Mouse (Mus musculus): ENCODE data around the gene Pfkfb2.
A peak's percentile ranks its signal among the peaks of the same experiment; 100 is the strongest.

Pfkfb2 gene

DNA sequence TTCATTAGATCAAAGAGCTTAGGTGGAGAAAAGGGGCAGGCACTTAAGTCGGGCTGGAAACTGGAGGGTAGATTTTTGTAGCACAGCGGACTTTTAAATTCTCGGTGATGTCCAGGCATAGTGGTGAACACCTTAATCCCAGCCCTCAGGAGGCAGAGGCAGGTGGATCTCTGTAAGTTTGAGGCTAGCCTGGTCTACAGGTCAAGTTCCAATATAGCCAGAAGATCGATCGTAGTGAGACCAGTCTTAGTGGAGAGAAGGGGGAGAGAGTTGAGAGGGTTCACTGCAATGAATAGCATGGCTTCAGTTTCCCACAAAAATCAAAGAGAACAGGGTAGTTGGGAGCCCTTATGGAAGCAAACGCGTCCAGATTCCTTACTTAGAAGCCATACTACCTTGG is 8.9 kb upstream of the Pfkfb2 start:
- no peak for DNase-seq (ENCODE audit: low spot score in 2 of 2)

DNA sequence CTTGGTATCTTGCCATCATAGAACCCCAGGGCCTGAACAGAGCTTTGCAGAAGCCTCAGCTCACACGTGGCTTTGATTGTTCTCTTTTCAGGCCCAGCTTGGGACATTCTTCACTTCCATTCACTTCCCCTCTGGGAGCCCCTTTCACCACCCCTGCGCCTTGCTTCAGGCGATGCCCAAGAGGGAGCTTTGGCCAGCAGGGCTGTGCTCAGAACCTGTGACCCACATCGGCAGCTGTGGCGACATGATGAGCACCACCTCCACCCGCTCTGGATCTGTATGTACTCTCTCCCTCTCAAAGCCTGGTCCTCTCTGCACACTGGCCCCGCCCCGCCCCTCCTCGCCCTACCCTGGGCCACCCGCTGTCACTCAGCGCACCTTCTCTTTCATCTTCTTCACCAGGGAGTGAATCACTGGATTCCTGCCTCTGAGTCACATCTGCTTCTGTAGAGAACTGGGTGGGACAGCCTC is 8.4 kb upstream of the Pfkfb2 start:
- no peak for DNase-seq (ENCODE audit: low spot score in 2 of 2)

DNA sequence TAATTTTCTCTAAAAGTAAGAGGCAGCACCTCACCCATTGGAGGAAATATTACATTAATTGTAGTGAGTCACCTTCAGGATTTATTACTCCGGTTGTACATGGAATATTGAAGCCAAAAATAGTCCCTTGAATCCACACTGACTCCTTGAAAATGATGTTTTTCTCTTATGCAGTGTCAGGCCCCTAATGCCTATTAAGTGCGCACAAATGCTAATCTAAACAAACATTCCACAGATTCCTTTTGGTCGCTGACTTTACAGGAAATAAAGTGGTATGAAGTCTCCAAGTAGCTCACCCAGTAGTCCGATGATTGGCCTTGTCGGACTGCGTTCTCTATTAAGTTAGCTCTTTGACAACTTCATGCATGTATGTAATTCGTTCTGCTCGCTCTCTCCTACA is 5.8 kb upstream of the Pfkfb2 start:
- DNase-seq (ENCODE audit: low spot score in 2 of 2): no peak

DNA sequence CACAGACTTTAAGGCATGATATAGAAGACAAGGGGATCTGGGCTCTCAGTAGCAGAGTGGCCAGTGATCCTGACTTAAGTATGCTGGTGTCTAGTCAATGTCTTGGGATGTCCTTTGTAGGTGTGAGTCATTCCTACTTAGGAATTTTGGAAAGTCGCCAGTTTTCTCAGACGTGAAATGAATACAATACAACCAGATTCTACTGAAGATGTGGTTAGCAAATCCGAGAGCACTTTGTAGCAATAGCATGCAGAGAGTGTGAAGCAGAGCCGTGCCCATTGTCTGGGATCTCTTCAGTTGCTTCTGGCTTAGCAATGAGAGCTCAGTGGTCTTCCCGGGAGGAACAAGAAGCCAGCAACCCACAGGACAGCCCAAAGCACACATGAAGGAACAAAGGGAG is 5.4 kb upstream of the Pfkfb2 start:
- DNase-seq (ENCODE audit: low spot score in 2 of 2): no peak

DNA sequence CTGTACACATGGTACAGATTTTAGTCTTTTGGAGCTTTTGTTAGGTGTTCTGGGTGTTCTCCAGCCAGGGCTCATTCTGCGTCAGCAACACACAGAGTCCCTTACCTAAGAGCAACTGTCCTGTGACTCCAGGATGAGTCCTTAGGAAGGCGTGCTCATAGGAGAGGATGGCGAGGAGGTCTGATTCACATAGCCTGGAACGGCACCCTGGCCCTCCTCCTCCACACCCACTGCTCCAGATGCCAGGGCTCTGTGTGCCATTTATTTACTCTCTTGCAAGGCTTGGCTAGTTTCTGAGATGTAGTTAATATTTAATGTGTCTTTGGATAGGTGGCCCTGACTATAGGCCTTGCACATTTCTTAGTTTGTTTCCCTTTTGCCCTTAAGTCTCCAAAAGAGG is 4.6 kb upstream of the Pfkfb2 start:
- DNase-seq (ENCODE audit: low spot score in 2 of 2): no peak

DNA sequence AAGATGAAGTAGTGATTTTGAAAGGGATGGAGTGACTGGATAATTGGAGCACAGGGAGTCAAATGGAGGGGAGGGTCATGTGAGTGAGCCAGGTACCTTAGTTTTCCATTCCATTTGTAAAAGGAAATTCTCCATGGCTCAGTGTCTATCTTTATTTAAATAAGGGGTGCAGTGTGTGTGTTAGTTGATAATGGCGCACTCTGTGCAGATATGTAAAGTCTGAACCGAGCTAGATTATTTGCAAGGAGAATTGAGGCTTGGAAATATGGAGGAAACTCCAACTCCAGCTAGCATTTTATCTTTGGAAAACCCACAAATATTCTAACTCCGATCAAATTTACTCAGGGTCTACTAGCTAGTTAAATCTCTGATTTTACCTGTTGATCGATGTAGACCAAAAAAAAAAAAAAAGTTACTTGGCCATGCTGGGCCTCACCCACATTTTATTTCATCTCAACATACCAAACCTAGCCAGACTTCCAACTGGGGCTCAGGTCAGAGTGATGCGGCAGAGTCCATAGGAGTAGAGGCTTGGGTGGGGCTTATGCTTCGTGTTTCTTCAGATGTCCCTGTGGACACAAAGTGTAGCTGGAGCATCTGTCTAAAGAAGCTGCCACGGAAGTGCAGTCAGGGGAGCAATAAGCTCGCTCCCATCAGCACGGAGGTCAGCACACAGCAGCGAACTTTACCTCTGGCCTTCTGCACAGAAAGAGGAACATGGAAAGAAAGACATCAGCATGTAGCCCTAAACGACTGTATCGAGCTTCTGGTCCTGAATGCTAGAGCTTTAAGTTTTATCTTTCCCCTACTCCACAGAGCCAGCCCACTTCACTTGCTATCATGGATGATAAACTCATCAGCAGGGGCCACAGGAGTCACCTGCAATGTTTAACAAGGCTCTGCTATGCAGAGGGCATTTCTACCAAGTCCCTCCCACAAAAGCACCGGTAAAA is 3.9 kb upstream of the Pfkfb2 start:
- no peak for DNase-seq (ENCODE audit: low spot score in 2 of 2)

DNA sequence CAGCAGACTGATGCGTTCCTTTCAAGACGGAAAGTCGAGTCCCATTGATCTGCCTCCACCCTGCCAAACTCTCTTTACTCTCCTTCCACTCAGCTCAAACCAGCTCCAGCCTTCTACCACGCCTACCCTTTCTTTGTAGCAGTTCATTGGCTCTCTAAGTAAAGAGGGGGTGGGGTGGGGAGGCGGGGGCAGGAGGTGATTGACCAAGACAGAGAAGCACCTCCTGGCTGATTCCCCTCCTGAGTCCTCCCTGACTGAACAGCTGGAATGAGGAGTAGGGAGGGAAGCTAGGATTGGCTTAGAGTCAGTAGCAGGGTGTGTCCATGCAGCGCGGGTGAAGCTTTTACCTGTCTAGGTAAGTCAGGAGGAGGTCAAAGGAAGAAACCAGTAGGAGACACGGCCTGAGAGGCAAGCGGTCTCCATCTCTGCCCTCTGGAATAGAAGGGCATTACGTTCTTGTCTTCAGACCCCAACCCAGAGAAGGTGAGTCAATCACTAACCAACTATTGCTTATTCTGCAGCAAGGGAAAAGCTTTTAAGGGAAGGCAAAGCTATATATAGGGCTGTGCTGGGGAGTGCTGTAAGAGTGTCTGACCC is 2.8 kb upstream of the Pfkfb2 start, which contains the start of gene AA986860:
Gene AA986860, plus strand, starts transcription at position 236 of the 597 bp plus-strand sequence.
- no peak for DNase-seq (ENCODE audit: low spot score in 2 of 2)

DNA sequence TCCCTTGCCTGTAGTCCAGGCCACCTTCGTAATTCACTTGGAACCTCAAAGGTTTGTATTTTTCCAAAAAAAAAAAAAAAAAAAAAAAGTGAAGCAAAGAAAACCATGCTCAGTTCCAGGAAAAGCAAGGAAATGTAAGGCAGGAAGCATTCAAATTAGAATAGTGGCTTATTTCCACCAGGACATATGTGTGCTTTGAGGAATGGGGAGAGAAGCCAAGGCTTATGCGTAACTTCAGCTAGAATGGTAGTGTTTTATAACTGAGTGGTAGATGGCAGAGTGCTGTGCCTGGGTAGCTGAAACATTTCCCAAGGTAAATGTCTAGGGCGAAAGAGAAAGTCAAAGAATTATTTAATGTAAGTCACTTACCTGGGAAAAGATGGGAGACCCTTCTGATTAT is 345 bp downstream of the Pfkfb2 start:
- no peak for DNase-seq (ENCODE audit: low spot score in 2 of 2)

DNA sequence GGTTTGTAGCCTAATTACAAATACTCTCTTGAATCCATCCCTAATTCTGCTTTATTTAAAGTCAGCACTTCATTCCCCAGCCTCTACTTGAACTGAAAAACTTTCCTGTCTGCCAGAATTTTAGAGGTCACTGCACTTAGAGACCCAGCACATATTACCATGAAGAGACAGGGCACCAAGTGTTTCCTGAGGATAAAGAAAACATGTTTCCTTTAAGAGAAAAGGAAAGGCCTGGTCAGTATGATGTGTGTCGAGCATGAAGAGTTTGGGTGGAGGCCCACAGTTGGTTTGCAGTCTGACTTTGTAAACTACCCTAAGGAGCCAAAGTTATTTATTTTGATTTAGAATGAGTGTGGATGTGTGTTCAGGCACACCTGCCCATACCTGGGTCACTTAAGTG is 983 bp downstream of the Pfkfb2 start:
- DNase-seq (ENCODE audit: low spot score in 2 of 2): no peak

DNA sequence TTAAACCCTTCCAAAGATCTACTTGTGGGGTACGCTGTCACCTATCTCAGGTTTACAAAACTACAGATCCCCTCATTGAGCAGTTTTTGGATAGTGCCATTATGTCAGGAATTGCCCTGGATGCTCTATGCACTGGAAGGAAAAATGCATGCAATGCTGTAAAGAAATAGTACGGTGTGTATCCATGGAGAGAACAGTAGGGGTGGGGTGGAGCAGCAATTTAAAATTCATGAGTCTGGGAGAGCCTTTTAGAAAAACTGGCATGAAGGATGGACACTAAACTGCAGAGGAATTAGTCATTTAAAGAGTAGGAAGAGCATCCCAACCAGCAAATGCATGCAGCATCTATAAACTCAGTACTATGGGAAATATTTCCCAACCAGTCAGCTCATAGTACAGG is 2.7 kb downstream of the Pfkfb2 start:
- no peak for DNase-seq (ENCODE audit: low spot score in 2 of 2)

DNA sequence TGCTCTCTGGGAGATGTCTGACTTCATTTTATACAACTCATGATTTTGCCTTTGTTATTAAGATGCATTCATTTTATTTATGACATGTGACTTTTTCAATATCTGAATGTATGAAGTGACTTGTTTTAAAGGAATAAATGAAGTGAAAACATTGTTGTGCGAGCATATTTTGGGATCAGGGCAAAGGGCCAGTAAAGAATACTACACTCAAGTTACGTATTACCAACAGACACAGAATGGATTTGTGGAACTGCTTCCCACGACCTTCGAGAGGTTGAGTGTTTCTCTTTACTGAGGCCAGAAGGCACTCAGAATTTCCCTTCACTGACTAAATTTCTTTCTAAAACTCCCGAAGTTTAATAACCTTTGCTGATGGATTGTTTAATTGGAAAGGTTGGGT is 4.8 kb downstream of the Pfkfb2 start:
- DNase-seq (ENCODE audit: low spot score in 2 of 2): no peak

DNA sequence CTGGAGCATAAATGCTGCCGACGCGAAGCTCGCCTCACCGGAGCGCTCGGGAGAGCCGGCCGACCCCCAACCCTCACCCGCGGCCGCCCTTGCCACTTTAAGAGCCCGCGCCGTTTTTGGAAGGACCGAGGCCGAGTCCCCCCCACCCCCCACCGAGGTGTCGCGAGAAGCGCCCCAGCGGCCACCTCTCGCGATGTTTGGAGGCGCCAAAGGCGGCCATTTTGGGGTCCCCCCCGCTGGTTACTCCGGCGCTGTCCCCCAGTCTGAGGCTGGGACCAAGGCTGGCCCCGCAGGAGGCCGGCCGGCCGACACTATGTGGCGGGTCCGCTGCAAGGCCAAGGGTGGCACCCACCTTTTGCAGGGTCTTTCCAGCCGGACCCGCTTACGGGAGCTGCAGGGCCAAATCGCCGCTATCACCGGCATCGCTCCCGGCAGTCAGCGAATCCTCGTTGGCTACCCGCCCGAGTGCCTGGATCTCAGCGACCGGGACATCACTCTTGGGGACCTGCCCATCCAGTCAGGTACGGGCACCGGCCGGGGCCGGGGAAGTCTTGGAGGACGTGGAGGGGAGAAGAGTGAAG is 11.7 kb downstream of the Pfkfb2 start, which contains the start of gene Yod1:
Gene Yod1, plus strand, starts transcription at position 37 of the 581 bp plus-strand sequence.
- peak; percentile 82 to 88 for DNase-seq (ENCODE audit: low spot score in 2 of 2)

DNA sequence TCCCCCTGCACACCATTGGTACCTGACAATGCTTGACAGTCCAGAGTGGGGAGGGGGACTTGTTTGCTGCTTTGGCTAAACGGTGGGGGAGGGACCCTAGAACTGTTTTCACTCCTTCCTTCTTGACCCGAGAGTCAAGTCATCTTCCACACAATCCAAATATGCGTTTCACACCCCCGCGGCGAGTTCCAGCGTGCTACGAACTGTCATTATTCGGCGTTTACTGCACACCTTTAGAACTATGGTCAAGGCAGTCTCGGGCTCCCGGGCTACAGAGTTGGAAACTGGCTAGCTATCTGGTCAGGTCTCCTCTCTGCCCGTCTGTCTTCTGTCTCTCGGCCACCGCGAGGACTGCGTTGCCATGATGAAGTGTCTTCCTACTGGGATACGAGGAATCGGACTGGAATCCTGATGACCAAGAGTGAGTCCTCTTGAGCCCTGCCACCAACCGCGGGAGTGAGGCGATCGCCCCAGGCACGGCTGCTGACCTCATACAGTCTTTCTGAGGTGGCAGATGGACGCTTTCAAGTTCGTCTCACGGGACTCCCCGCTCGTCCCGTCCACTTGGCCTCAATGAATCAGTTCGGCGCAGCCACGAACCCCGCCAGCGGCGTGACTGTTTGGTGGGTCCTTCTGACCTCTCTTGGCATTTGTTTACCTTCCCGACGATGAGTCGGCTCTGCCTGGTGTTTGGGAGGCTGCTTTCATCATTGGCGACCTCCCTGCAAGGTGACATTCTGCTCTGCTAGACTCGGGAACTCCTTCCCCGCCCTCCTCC is 12.4 kb downstream of the Pfkfb2 start:
- no peak for DNase-seq (ENCODE audit: low spot score in 2 of 2)

DNA sequence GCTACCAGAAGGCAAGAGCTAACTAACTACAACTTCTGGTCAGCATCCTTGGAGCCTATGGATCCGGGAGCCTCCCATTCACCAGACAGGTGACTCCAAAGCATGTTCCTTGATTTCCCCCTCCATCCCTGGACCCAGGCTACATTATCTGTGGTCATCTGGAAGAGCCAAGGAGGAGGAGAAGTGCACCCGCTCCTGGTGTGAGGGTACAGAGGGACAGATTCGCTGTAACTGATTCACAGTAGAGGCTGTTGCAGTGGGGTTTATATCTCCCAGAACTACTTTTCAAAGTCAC is 12.9 kb downstream of the Pfkfb2 start:
- DNase-seq (ENCODE audit: low spot score in 2 of 2): no peak

DNA sequence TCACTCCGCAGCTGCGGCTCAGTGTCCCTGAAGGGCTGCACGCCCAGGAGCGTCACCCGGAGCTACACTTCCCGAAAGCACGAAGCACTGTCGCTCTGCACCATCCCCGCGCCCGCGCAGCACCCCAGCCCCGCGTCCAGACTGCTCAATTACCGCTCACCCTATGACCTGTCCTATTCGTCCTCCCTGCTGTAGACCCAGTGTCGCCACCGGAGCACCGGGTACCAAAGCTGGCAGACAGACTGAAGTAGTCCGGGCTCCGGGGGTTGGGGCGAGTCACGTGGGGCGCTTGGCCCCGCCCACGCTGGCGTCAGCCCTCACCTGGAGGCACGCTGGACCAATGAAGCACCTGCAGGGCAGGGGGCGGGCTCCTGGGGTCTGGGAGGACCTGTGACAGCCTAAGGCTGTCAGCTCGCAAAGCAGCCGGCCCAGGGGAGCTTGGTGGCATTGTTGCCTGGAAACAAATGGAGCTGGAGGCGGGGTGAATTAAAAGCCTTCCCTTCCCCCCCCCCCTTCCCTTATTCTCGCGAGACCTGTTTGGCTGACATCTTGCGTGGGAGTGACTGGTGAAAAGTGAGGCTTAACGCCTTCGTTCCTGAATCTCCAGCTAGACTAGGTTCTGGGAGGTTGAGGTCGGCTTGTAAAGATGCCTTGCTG is 13.4 kb downstream of the Pfkfb2 start, which contains the start of gene Gm29427:
Gene Gm29427, minus strand, starts transcription at position 239 of the 657 bp plus-strand sequence.
- DNase-seq (ENCODE audit: low spot score in 2 of 2): peak; percentile 94 to 96

DNA sequence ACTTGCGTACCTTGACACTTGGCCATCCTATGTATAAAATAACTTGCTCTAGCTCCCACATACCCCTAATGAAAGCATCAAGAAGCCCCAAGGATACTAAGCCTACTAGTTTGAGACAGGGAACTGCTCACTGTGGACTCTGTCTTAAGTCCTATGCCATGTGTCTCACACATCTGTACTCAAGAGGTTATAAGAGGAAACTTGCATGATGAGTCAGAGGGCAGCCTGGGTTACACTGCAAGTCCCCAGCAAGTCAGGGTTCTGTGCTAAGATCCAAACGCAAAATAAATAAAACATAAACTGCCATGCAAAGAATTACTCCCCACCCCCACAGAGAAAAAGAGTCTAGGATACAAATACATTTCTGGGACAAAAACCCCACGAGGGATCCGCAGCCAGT is 15.0 kb downstream of the Pfkfb2 start:
- no peak for DNase-seq (ENCODE audit: low spot score in 2 of 2)

DNA sequence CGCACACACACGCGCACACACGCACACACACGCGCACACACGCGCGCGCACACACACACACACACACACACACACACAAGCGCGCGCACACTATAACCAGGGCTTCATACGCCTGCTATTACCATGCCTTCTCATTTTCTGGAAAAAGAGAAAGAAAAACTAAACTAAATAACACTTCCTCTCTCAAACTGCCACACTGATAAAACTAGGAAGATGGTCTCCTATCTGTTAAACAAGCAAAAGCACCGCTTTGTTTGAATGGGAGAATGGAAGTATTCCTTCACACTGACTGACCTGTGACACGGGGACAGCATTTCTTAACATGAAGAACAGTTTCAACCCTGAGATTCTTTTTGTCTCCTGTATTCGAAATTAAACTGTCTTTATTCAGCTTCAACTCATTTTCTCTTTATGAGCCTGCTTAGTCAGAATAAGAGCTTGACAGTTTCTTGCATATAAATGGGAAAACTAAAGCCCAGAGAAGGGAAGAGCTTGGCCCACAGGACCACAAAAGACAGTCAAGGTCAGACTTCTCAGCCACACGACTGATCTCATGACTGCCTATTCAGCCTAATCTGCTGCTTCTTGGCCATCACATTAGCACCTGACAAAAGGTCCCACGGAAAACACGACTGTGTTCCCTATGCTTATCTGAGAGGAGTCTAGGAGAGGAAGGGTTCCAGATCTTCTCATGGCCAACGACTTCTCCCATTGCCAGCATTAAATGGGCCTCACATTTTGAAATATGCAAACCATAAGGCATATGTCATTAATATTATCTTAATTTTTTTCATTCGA is 18.6 kb downstream of the Pfkfb2 start:
- DNase-seq (ENCODE audit: low spot score in 2 of 2): no peak

DNA sequence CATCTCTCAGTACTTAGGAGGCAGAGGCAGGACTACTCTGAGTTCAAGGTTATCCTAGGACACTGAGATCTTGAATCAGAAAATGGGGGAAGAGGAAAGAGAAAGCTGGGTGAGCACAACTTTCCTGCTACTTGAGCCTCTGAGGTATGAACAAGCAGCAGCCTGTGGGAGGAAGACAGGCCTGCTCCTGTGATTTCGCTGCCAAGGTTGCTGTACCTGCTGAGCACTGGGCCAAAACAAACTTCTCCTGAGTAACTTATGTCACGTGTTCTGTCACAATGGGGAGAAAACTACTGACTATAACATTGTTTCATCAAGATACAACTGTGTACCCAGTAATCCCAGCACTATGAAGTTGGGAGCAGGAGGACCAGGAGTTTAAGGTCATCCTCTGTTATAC is 25.4 kb downstream of the Pfkfb2 start:
- DNase-seq (ENCODE audit: low spot score in 2 of 2): peak in 1 of 2 experiments; percentile 30

DNA sequence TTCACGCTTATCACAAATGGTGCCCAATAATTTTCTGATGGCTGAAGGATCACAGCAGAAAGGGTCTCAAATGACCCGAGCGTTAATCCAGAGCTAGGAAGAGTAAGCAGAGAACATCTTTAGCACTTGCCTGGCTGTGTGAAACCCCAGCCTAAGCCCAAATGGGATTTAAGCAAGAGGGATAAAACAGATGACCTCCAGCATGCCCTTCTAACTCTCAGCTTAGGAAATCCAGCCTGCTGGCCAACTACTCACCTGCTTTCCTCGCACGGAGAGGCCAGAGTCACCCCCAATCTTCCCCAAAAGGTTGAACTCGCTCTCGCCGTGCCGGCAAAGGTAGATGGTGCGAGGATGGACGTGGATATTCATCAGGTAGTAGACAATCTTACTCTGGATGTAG is 27.1 kb downstream of the Pfkfb2 start:
- DNase-seq (ENCODE audit: low spot score in 2 of 2): no peak

DNA sequence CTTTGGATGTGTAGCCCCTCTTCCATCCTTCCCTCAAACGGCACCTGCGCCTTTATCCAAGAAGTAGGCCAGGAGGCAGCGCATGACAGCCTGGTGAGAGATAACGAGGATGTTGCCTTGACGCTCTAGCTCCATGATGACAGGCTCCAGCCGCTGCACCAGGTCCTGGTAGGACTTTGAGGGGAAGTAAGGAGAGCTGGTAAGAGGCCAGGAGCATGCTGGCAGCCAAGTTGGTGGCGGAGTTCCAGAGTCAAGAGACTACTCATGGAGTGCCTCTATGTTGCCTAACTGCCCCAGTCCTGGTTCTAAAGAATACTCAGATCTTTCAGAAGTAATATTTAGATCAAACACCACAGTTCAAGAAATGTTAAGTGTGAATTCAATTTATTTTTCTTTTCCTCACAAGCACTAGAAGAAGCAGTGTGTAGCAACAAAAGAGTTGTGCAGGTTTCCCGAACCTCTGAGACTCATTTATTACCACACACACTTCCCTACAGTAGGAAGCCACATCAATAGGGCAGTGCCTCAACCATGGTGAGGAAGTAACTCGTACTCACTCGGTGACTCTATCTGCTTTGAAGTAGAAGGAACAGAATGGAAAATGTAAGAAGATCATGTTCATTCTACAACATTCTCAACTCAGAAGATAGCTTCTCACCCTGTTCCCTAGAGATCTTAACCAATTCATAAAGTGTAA is 29.0 kb downstream of the Pfkfb2 start:
- peak in 1 of 2 experiments; percentile 51 for DNase-seq (ENCODE audit: low spot score in 2 of 2)

Data from urinary bladder, postnatal 36 days (tissue).